Mouse (Mus musculus): ENCODE results near the gene Lamtor2.

DNA sequence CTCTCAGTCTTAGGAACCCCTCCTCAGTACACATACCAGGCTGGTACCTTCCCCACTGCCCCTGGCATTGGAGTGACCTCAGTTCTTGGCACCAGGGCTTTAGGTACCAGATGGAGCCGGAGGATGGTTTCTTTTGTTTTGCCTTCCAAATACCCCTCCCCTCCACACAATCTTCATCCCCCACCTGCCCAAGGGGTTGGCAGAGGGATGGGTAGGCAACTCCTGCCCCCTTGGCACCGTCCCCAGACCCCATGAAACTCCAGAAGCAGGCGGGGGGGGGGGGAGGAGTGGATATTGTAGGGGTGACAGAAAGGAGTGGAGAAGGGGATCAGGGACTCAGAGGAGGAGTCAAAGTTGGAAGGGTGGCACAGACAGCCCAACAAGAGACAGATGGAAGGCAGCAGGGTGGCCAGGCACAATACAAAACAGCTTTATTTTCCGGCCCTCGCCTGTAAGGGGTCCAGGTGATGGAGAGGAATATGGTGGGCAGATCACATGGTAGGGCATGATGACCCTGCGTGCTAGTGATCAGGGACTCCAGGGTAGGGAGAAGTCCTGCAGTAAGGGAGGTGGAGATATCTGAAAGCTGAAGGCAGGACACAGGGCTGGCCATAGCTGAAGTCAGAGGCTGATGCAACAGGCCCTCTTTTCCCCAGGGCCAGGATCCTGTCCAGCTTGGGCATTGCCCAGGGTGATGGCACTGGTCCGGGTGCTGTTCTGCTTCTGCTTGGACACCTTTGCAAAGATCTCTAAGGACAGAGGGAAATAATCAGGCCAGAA lies 11.1 kb downstream of the Lamtor2 start:
- TF ChIP-seq POLR2A (IDR thresholded peaks at IDR 0.05; ENCODE audit: borderline replicate concordance, insufficient read depth, low read length) (0 out of 2 replicates have a peak, but pooled peaks have one; percentile 26), CTCF (IDR thresholded peaks at IDR 0.05; ENCODE audit: borderline replicate concordance, insufficient read depth, low read depth, low read length) (no peak)
